Mouse (Mus musculus) liver, embryonic 14.5 days (tissue): ENCODE results near the gene Carm1.

Source experiments
- CTCF ChIP-seq: IDR thresholded peaks from 2 replicates; pipeline ENCODE4 v1.5.1; 2016; ENCODE audit warnings: antibody characterized with exemption, low read depth, control low read depth
- EP300 ChIP-seq: IDR thresholded peaks from 2 replicates; pipeline ENCODE4 v1.6.1; 2016; ENCODE audit warnings: antibody characterized with exemption, low read depth

- TF ChIP-seq CTCF (0 out of 2 replicates have a peak, but pooled peaks have one; percentile 16), EP300 (no peak)
Measured at GRCm38 (mm10) chr9:21604119-21604518, 57.4 kb downstream of the Carm1 start.
